Mouse (Mus musculus): Measurements from ENCODE around the gene Pmm1. TPM values are rescaled to one million over a fixed set of nuclear protein-coding genes. Genes with fewer than 3 reads are reported as not detected.
"Not testable (repeated sequence)": the region's sequence is repeated elsewhere in the genome, so short reads cannot be mapped to it uniquely, and the experiment has no call there.

Gene Pmm1
- polyA plus RNA-seq, 1 experiment from 2014 or later, result 17.1 TPM

GRCm38 (mm10) chr15:81908767-81909166 lies 52.0 kb downstream of the Pmm1 start:
- H3K27ac ChIP-seq; H3K27me3 ChIP-seq; ATAC-seq (ENCODE audit: insufficient number of reproducible peaks, insufficient read depth, low FRiP score, low TSS enrichment, low read depth); H3K4me1 ChIP-seq (replicated peaks); H3K4me2 ChIP-seq; H3K9me3 ChIP-seq; H3K9ac ChIP-seq (replicated peaks); H3K4me3 ChIP-seq (replicated peaks): not testable (repeated sequence)
- WGBS, result 92% methylated on average over 4 of the region's 4 CpGs
- peaks cover 99% of the 10 kb centered on the region for H3K36me3 ChIP-seq

- no peaks in the 10 kb centered on the region for H3K27me3 ChIP-seq
- no peak for ATAC-seq (ENCODE audit: insufficient number of reproducible peaks, insufficient read depth, low FRiP score, low TSS enrichment, low read depth)
- H3K4me2 ChIP-seq, result no peak overlapping the region
- H3K9ac ChIP-seq (replicated peaks), result no peak overlapping the region
- peaks cover 99% of the 10 kb centered on the region for H3K36me3 ChIP-seq
- H3K27ac ChIP-seq, result no peak overlapping the region
- H3K4me1 ChIP-seq (replicated peaks), result no peaks in the 10 kb centered on the region
- WGBS, result 92% methylated on average over 8 of the region's 8 CpGs
- no peaks in the 10 kb centered on the region for H3K9me3 ChIP-seq
- no peak overlapping the region for H3K4me3 ChIP-seq (replicated peaks)
Measured at GRCm38 (mm10) chr15:81907953-81908352, 52.8 kb downstream of the Pmm1 start.

DNA sequence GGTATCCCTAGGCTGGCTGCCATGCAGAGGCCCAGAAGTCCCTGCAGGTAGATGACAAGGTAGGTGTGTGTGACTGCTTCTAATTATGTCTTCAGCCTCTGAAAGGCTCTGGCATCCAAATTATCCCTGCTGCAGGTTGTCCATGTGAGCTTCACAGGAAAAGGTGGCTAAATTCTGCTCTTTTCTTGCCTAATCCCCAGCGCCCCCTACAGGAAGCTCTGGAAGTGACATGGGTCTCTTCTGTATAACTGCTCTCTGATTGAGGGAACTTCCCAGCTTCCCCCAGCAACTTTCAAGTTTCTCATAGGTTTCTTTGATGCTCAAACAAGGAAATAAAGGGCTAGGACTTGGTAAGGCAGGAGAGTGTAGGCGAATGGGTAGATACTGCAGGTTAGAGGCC lies 55.8 kb downstream of the Pmm1 start:
- WGBS, result 36% methylated on average over 2 of the region's 2 CpGs
- H3K4me3 ChIP-seq (replicated peaks), result no peak overlapping the region
- H3K4me2 ChIP-seq, result no peak overlapping the region
- H3K9ac ChIP-seq (replicated peaks), result no peak overlapping the region
- peaks cover 99% of the 10 kb centered on the region for H3K36me3 ChIP-seq
- H3K4me1 ChIP-seq (replicated peaks), result no peaks in the 10 kb centered on the region
- no peaks in the 10 kb centered on the region for H3K9me3 ChIP-seq
- ATAC-seq (ENCODE audit: insufficient number of reproducible peaks, insufficient read depth, low FRiP score, low TSS enrichment, low read depth), result no peak
- no peak overlapping the region for H3K27ac ChIP-seq
- H3K27me3 ChIP-seq, result no peaks in the 10 kb centered on the region

Other genes starting within 250 kb of the Pmm1 start
- gene Zc3h7b, start 215.9 kb downstream of the Pmm1 start, polyA plus RNA-seq (2016; fragmentation: Nextera tagmentation; extraction: Ambion mirVana), result 42.0 and 46.4 TPM in 2 replicates
- gene Rangap1, start 215.4 kb downstream of the Pmm1 start, polyA plus RNA-seq (2016; fragmentation: Nextera tagmentation; extraction: Ambion mirVana), result 121 and 125 TPM in 2 replicates
- 26.1 and 27.2 TPM in 2 replicates for gene Tef, start 158.5 kb downstream of the Pmm1 start, polyA plus RNA-seq (2016; fragmentation: Nextera tagmentation; extraction: Ambion mirVana)
- 22.6 and 25.0 TPM in 2 replicates for gene Tob2, start 102.1 kb downstream of the Pmm1 start, polyA plus RNA-seq (2016; fragmentation: Nextera tagmentation; extraction: Ambion mirVana)
- 147 and 168 TPM in 2 replicates for gene Phf5a, start 89.0 kb downstream of the Pmm1 start, polyA plus RNA-seq (2016; fragmentation: Nextera tagmentation; extraction: Ambion mirVana)
- 139 and 143 TPM in 2 replicates for gene Aco2, start 88.6 kb downstream of the Pmm1 start, polyA plus RNA-seq (2016; fragmentation: Nextera tagmentation; extraction: Ambion mirVana)
- gene Polr3h, start 34.7 kb downstream of the Pmm1 start, polyA plus RNA-seq (2016; fragmentation: Nextera tagmentation; extraction: Ambion mirVana), result 60.1 and 62.4 TPM in 2 replicates
- 7.9 and 9.6 TPM in 2 replicates for gene Csdc2, start 24.2 kb downstream of the Pmm1 start, polyA plus RNA-seq (2016; fragmentation: Nextera tagmentation; extraction: Ambion mirVana)
- not detected in 2 replicates for gene 1700029P11Rik, start 19.6 kb upstream of the Pmm1 start, polyA plus RNA-seq (2016; fragmentation: Nextera tagmentation; extraction: Ambion mirVana)
- gene Xrcc6, start 26.9 kb upstream of the Pmm1 start, polyA plus RNA-seq (2016; fragmentation: Nextera tagmentation; extraction: Ambion mirVana), result 91.2 and 91.6 TPM in 2 replicates
- gene Desi1, start 72.9 kb upstream of the Pmm1 start, polyA plus RNA-seq (2016; fragmentation: Nextera tagmentation; extraction: Ambion mirVana), result 30.4 TPM in 2 replicates
- gene Snu13, start 86.7 kb upstream of the Pmm1 start, polyA plus RNA-seq (2016; fragmentation: Nextera tagmentation; extraction: Ambion mirVana), result 263 and 272 TPM in 2 replicates
- gene 4930407I10Rik, start 98.2 kb upstream of the Pmm1 start, polyA plus RNA-seq (2016; fragmentation: Nextera tagmentation; extraction: Ambion mirVana), result not detected in 2 replicates
- 0.10 TPM in 1 of 2 replicates, not detected in the other for gene Mei1, start 109.1 kb upstream of the Pmm1 start, polyA plus RNA-seq (2016; fragmentation: Nextera tagmentation; extraction: Ambion mirVana)
- 23.4 and 26.6 TPM in 2 replicates for gene Ccdc134, start 167.0 kb upstream of the Pmm1 start, polyA plus RNA-seq (2016; fragmentation: Nextera tagmentation; extraction: Ambion mirVana)
- 186 and 188 TPM in 2 replicates for gene Srebf2, start 186.3 kb upstream of the Pmm1 start, polyA plus RNA-seq (2016; fragmentation: Nextera tagmentation; extraction: Ambion mirVana)

Data from limb, embryonic 12.5 days (tissue).